Mouse (Mus musculus) liver, adult 2 months (tissue): ENCODE measurements around the gene Treml4.

Experiments used
- CTCF ChIP-seq: fragments of 200-500 bp; IDR thresholded peaks from 2 replicates; pipeline ENCODE4 v1.5.1; 2011; ENCODE audit warnings: low read depth, low read length, control low read depth
- POLR2A ChIP-seq: fragments of 200-500 bp; IDR thresholded peaks from 2 replicates; pipeline ENCODE4 v1.6.1; 2011; ENCODE audit warnings: low read length, control low read depth; ENCODE audit not compliant: insufficient read depth; ENCODE audit errors: extremely low read depth

DNA sequence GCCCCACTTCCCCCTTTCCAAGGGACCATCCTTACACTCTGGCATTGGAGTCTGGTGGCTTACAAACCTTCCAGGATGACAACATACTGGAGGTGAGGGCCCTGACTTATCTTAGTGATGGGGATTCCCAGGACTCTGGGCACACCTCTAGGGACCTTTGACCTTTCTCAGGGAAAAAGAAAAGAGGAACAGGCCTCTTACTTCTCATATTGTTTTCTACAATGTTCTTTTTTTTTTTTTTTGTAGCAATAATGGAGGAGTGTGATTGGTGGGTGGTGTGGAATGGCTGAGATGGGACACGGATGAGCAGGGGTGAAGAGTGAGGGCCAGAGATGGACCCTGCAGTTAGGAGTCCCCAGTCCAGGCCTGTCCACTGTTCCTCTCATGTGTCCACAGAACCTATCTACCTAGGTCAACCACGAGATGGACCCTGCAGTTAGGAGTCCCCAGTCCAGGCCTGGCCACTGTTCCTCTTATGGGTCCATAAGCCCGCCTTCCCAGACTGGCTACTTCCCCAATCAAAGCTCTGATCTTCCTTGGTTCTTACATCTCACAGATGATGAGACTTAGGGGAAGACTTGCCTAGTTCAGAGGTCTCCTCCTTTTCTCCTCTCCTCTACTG, at the start of gene Treml4:
- no peak for TF ChIP-seq POLR2A
- no peak for TF ChIP-seq CTCF
